Mouse (Mus musculus) forebrain, embryonic 11.5 days (tissue): ENCODE measurements around the gene Sumo1. TPM values are rescaled to one million over a fixed set of nuclear protein-coding genes. Genes with fewer than 3 reads are reported as not detected.

ENCODE experiments used
- ATAC-seq: fragments of 200-750 bp; cut with Nextera tagmentation; replicated peaks from 2 replicates; pipeline ENCODE4 v1.8.0; 2017; ENCODE audit warnings: moderate TSS enrichment; ENCODE audit not compliant: low FRiP score
- DNase-seq: peaks from one replicate; pipeline ENCODE4 v3.0.0-alpha.2; 2017; ENCODE audit warnings: low spot score
- H3K27ac ChIP-seq: fragments of 300-500 bp; sonication (generic); 2 replicates; pipeline ENCODE4 v1.5.1; 2014; ENCODE audit warnings: low read depth, low read length
- H3K27me3 ChIP-seq: fragments of 300-500 bp; sonication (generic); 2 replicates; pipeline ENCODE4 v1.6.1; 2014; ENCODE audit warnings: mild to moderate bottlenecking, low read length, mixed read lengths; ENCODE audit not compliant: control insufficient read depth, insufficient read depth
- H3K36me3 ChIP-seq: fragments of 300-500 bp; sonication (generic); 2 replicates; pipeline ENCODE4 v1.6.1; 2014; ENCODE audit warnings: mild to moderate bottlenecking, low read length, moderate library complexity, mixed read lengths; ENCODE audit not compliant: control insufficient read depth, insufficient read depth
- H3K4me1 ChIP-seq: fragments of 300-500 bp; sonication (generic); replicated peaks from 2 replicates; pipeline ENCODE4 v1.6.1; 2014; ENCODE audit warnings: low read length, mixed read lengths; ENCODE audit not compliant: control insufficient read depth, insufficient read depth
- H3K4me2 ChIP-seq: fragments of 300-500 bp; sonication (generic); 2 replicates; pipeline ENCODE4 v1.6.1; 2014; ENCODE audit warnings: low read depth, mild to moderate bottlenecking, low read length, moderate library complexity, mixed read lengths; ENCODE audit not compliant: severe bottlenecking
- H3K4me3 ChIP-seq: fragments of 300-500 bp; sonication (generic); 2 replicates; pipeline ENCODE4 v1.5.1; 2014; ENCODE audit warnings: low read depth, low read length
- H3K9ac ChIP-seq: fragments of 300-500 bp; sonication (generic); 2 replicates; pipeline ENCODE4 v1.6.1; 2014; ENCODE audit warnings: low read length
- H3K9me3 ChIP-seq: fragments of 300-500 bp; sonication (generic); 2 replicates; pipeline ENCODE4 v1.6.1; 2016; ENCODE audit warnings: low read length, mixed read lengths; ENCODE audit not compliant: control insufficient read depth
- WGBS: fragments of 180-500 bp; shearing (Covaris S2); extraction: QIAGEN DNeasy Blood & Tissue Kit; methylation state at CpG from one replicate; pipeline ENCODE4 v1.1.7; 2014; 5-methylcytosine and 5-hydroxymethylcytosine counted together
- polyA plus RNA-seq: library from polyadenylated mRNA; unstranded; fragments of >200 nt; fragmentation: Nextera tagmentation; extraction: Ambion mirVana; gene quantifications from 2 replicates; pipeline ENCODE4 v1.2.1, GENCODE M21; 2014

The Sumo1 gene
- polyA plus RNA-seq, 1 experiment from 2014 or later = 560 TPM

DNA sequence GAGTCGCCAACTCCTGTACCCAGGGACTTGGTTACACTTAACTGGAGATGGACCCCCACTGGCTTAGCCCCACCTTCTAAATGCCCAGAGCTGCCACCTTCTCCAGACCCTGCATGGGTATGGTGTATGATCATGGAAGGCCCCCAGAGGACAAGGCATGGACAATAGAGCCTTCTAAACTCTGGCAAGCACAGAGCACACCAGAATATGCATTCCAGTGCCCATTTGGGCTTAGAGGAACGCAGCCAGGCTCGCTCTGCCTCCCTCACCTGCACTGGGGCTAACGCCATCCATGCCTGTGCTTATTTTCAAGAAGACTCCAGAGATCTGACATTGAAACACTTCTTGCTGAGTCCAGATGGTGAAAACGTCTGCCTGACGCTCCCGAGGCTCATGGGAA, 104.4 kb downstream of the Sumo1 start:
- no peak overlapping the region for H3K4me3 ChIP-seq
- no peak overlapping the region for H3K27ac ChIP-seq
- 78% methylated on average over 7 of the region's 7 CpGs for WGBS
- ATAC-seq (no peak), DNase-seq (no peak)
- no peak overlapping the region for H3K9ac ChIP-seq
- H3K9me3 ChIP-seq = no peaks in the 10 kb centered on the region
- no peak overlapping the region for H3K4me2 ChIP-seq
- H3K36me3 ChIP-seq = no peaks in the 10 kb centered on the region
- no peaks in the 10 kb centered on the region for H3K27me3 ChIP-seq
- H3K4me1 ChIP-seq = no peaks in the 10 kb centered on the region

DNA sequence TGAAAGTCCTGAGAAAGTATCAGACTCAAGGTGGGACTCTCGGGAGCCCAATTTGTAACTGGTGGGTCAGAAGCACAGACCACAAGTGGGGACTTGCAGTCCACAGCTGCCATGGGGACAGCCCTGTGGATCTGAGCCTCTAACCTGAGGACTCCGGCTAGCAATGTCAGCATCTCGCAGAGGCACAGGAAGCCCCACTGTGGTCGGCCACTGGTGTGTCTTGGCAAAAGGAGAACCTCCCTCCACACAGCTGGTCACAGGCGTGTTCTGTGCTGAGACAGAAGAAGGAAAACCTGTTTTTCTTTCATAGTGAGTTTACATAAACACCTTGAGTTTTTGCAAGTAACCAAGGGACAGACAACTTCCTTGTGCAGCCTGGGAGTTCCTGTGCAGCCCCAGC, 104.8 kb downstream of the Sumo1 start:
- Histone ChIP-seq H3K27me3 (no peaks in the 10 kb centered on the region), H3K4me1 (no peaks in the 10 kb centered on the region), H3K4me2 (no peak overlapping the region), H3K27ac (no peak overlapping the region), H3K9me3 (no peaks in the 10 kb centered on the region), H3K4me3 (no peak overlapping the region), H3K9ac (no peak overlapping the region), H3K36me3 (no peaks in the 10 kb centered on the region)
- ATAC-seq = no peak
- WGBS = 87% methylated on average over 5 of the region's 5 CpGs
- no peak for DNase-seq

DNA sequence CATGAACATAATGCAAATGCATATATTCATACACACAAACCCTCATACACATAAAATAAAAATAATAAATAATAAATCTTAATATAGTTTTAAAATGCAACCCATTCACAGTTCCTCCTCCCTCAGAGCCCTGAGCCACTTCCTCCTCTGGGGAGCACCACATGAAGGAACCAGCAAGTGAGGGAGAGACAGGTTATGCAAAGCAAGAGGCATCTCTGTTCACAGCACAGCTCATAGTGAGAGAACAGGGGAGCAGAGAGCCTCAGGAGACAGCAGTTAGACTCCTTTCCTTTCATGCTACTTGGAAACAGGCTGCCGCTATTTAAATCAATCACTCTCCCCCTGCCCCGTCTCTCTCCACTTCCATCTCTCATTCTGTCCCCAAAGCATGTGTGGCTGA, 107.1 kb downstream of the Sumo1 start:
- no peak overlapping the region for H3K27ac ChIP-seq
- DNase-seq (no peak), ATAC-seq (no peak)
- no peaks in the 10 kb centered on the region for H3K36me3 ChIP-seq
- no peaks in the 10 kb centered on the region for H3K4me1 ChIP-seq
- no peak overlapping the region for H3K4me3 ChIP-seq
- H3K27me3 ChIP-seq = no peaks in the 10 kb centered on the region
- no peak overlapping the region for H3K4me2 ChIP-seq
- H3K9ac ChIP-seq = no peak overlapping the region
- WGBS = 74% methylated on average over 2 of the region's 2 CpGs
- H3K9me3 ChIP-seq = no peaks in the 10 kb centered on the region

DNA sequence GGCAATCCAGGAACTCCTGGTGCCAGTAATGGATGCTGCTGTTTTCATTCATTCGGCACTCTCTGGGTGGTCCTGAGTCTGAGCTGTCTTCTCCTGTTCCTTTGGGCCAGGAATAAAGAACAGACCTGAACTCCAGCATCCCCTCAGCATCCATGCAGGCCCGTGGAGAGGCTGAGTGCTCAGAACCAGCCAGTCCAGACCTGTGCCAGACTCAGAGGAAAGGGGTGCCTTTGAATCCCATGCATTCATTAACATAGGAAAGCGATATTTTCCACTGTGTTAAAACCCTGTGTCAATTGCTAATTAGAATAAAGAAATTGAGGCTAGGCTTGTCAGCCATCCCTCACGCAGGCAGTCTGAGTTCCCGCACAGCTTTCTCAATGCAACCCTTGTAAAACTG, 116.9 kb downstream of the Sumo1 start:
- ATAC-seq = no peak
- no peaks in the 10 kb centered on the region for H3K36me3 ChIP-seq
- no peak overlapping the region for H3K9ac ChIP-seq
- no peaks in the 10 kb centered on the region for H3K27me3 ChIP-seq
- no peak overlapping the region for H3K4me2 ChIP-seq
- H3K27ac ChIP-seq = no peak overlapping the region
- WGBS = 31% methylated on average over 5 of the region's 5 CpGs
- H3K4me1 ChIP-seq = peaks cover 9% of the 10 kb centered on the region
- no peak overlapping the region for H3K4me3 ChIP-seq
- no peak for DNase-seq
- H3K9me3 ChIP-seq = no peaks in the 10 kb centered on the region

DNA sequence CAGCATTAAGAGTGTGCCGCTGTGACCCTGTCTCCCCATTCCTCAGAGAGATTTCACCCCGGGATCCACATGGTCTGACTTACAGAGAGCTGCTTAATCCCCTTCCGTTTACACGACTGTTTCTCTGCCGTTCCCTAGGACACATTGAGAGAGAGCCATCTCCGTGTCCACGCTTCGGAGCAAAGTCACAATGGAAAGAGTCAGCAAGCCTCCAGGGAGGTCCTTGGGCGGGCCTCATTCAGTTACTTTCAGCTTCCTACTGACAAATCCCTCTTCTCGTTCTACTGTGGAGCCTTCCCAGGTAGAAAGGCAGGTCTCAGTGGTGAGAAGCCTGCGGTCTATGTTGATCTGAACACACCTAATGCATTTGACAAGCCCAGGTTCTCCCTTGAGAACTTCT, 119.6 kb downstream of the Sumo1 start:
- no peak overlapping the region for H3K4me3 ChIP-seq
- H3K9ac ChIP-seq = no peak overlapping the region
- H3K4me1 ChIP-seq = peaks cover 9% of the 10 kb centered on the region
- H3K9me3 ChIP-seq = no peaks in the 10 kb centered on the region
- no peaks in the 10 kb centered on the region for H3K27me3 ChIP-seq
- no peak overlapping the region for H3K27ac ChIP-seq
- ATAC-seq = no peak
- WGBS = 53% methylated on average over 11 of the region's 11 CpGs
- no peaks in the 10 kb centered on the region for H3K36me3 ChIP-seq
- H3K4me2 ChIP-seq = no peak overlapping the region
- DNase-seq = no peak

DNA sequence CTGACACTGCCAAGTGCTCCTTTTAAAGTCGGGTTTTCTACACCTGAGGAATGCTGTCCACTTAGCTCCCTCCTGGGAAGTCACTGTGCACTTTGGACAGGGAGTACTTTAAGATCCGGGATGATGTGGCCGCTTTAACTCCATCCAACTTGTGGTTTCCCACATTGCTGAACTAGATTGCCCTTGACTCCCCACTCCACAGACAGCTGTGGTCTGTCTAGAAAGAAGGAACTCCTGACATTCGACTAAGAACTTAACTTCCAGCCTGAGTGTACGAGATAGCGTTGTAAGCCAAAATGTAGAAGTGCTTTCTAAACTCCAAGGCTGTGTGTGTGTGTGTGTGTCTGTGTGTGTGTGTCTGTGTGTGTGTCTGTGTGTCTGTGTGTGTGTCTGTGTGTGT, 120.4 kb downstream of the Sumo1 start:
- Histone ChIP-seq H3K4me1 (peaks cover 9% of the 10 kb centered on the region), H3K27ac (no peak overlapping the region), H3K36me3 (no peaks in the 10 kb centered on the region), H3K9ac (no peak overlapping the region), H3K4me3 (no peak overlapping the region), H3K27me3 (no peaks in the 10 kb centered on the region), H3K4me2 (no peak overlapping the region), H3K9me3 (no peaks in the 10 kb centered on the region)
- 85% methylated on average over 6 of the region's 6 CpGs for WGBS
- DNase-seq = no peak
- ATAC-seq = no peak

DNA sequence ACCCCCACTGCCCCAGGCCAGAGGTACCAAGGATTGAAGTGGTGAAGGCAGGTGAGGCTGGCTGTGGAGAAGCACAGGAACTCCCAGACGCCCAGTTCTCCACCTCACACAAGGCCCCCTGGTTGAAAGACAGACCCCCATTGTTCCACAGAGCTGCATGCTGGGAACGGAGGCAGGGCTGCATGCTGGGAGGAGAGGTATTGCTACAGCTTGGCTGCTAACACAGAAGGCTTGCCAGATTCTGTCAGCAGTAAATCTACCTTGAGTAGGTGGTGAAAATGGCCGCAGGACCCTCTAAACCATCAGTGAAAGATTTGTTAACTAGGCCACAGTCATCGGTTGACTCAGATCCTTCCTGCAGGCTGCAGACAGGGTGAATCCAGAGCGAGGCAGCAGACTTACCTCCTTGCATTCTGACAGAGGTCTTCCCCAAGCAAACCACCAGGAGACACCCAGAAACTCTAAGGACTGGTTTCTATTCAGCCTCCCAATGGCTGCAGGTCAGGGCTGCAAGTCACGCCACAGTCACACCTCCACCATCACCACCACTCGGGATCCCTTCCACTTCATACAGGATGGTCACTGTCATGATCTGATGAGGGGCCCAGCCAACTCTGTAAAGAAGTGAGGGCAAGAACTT, 121.5 kb downstream of the Sumo1 start:
- Histone ChIP-seq H3K4me3 (no peak overlapping the region), H3K4me1 (peaks cover 9% of the 10 kb centered on the region), H3K27me3 (no peaks in the 10 kb centered on the region), H3K9me3 (no peaks in the 10 kb centered on the region), H3K4me2 (no peak overlapping the region), H3K27ac (no peak overlapping the region), H3K9ac (no peak overlapping the region), H3K36me3 (no peaks in the 10 kb centered on the region)
- 62% methylated on average over 7 of the region's 7 CpGs for WGBS
- ATAC-seq (no peak), DNase-seq (no peak)

DNA sequence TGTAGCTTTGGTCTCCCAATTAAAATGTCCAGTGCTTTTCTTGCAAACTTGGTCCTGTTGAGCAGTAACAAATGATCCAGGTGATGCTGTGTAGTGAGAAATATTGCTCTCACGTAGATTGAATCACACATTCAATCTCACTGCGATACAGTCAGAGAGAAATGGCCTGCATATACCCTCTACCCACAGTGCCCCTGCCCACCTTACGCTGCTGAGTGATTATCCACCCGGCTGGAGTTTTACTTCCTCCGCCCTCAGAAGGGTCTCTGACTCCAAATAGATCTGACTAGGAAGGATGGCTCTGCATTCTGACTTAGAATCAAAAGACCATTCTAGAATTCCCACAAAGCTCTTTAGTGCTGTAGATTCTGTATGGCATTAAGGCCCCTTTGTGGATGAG, 122.1 kb downstream of the Sumo1 start:
- Histone ChIP-seq H3K4me3 (no peak overlapping the region), H3K4me2 (no peak overlapping the region), H3K27ac (no peak overlapping the region), H3K27me3 (no peaks in the 10 kb centered on the region), H3K4me1 (peaks cover 4% of the 10 kb centered on the region), H3K9me3 (no peaks in the 10 kb centered on the region), H3K9ac (no peak overlapping the region), H3K36me3 (no peaks in the 10 kb centered on the region)
- DNase-seq (no peak), ATAC-seq (no peak)
- WGBS = 83% methylated on average over 5 of the region's 5 CpGs

DNA sequence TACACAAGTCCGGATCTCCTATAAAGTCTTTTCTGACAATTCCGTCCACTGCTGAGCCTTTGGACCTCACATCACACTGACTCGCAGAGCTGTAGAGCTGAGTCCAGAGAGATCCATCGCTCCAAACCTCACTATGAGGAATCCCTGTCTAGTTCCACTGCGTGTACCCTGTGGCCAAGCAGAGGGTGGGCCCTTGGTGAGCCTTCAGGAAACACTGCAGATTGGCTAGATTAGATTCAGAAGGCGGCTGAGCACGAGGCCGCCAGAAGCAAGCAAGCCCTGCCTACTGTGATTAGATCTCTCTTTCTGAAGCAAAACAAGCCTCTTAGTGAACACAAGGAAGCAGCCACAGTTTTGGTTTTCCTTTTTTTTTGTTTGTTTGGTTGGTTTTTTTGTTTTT, 126.7 kb downstream of the Sumo1 start:
- Histone ChIP-seq H3K27me3 (no peaks in the 10 kb centered on the region), H3K9ac (no peak overlapping the region), H3K4me1 (peaks cover 2% of the 10 kb centered on the region; the same call in 1 of the 2 replicates), H3K4me3 (no peak overlapping the region), H3K27ac (no peak overlapping the region), H3K9me3 (no peaks in the 10 kb centered on the region), H3K4me2 (no peak overlapping the region), H3K36me3 (no peaks in the 10 kb centered on the region)
- 82% methylated on average over 8 of the region's 8 CpGs for WGBS
- no peak for DNase-seq
- no peak for ATAC-seq
